Mouse (Mus musculus) embryonic fibroblast, embryonic 13.5 days (primary cell): ENCODE results near the gene Cnnm1. TPM values are rescaled to one million over a fixed set of nuclear protein-coding genes. Genes with fewer than 3 reads are reported as not detected.

Experiments
- H3K27ac ChIP-seq: 2 replicates; pipeline ENCODE4 v1.5.1; 2012; ENCODE audit warnings: low read length, control low read depth, inconsistent platforms; ENCODE audit not compliant: insufficient read depth
- H3K4me1 ChIP-seq: 2 replicates; pipeline ENCODE4 v1.6.1; 2011; ENCODE audit warnings: low read length; ENCODE audit not compliant: control insufficient read depth, insufficient read depth
- H3K4me3 ChIP-seq: 2 replicates; pipeline ENCODE4 v1.5.1; 2011; ENCODE audit warnings: mild to moderate bottlenecking, control low read depth, low read length; ENCODE audit not compliant: insufficient read depth
- CTCF ChIP-seq: IDR thresholded peaks from 2 replicates; pipeline ENCODE4 v1.5.1; 2011; ENCODE audit warnings: mild to moderate bottlenecking, control low read depth, low read length, moderate library complexity, borderline replicate concordance; ENCODE audit not compliant: insufficient read depth
- POLR2A ChIP-seq: IDR thresholded peaks from 2 replicates; pipeline ENCODE4 v1.6.1; 2011; ENCODE audit warnings: low read depth, mild to moderate bottlenecking, control low read depth, low read length, moderate library complexity
- polyA plus RNA-seq: library from polyadenylated mRNA; stranded (reverse); fragments of >200 nt; gene quantifications from 2 replicates; pipeline ENCODE4 v1.2.4, GENCODE M21; 2011; ENCODE audit warnings: low read depth; ENCODE audit not compliant: missing spikeins, insufficient read length

Cnnm1 gene
- polyA plus RNA-seq, 1 experiment, result not detected

DNA sequence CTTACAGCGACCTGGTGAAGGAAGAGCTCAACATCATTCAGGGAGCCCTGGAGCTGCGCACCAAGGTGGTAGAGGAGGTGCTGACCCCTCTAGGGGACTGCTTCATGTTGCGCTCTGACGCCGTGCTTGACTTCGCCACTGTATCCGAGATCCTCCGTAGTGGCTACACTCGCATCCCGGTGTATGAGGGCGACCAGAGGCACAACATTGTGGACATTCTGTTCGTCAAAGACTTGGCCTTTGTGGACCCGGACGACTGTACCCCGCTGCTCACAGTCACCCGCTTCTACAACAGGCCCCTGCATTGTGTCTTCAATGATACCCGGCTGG, 1.4 kb downstream of the Cnnm1 start:
- TF ChIP-seq POLR2A (no peak), CTCF (no peak)
- no peaks in the 10 kb centered on the region for H3K4me1 ChIP-seq
- H3K27ac ChIP-seq, result no peak overlapping the region
- no peak overlapping the region for H3K4me3 ChIP-seq

DNA sequence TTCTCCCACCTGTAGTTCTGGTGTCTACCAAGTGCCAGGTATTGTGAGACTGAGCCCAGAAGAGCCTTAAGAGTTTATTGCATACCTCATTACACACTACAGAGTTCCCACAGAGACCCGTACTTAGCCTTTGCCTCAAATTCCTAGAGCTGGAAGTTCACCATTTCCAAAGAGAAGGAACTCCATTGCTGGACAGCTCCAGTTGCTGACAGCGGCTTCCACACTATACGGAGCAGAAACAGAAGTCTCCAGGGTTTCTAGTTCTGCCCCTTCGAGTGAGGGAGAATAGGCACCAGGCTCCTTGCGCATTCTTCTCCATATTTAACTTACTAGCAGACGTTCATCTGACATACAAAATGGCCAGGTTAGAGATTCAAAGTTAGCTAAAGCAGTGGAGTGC, 2.0 kb downstream of the Cnnm1 start:
- Histone ChIP-seq H3K4me3 (no peak overlapping the region), H3K4me1 (no peaks in the 10 kb centered on the region), H3K27ac (no peak overlapping the region)
- no peak for TF ChIP-seq POLR2A
- TF ChIP-seq CTCF, result no peak

DNA sequence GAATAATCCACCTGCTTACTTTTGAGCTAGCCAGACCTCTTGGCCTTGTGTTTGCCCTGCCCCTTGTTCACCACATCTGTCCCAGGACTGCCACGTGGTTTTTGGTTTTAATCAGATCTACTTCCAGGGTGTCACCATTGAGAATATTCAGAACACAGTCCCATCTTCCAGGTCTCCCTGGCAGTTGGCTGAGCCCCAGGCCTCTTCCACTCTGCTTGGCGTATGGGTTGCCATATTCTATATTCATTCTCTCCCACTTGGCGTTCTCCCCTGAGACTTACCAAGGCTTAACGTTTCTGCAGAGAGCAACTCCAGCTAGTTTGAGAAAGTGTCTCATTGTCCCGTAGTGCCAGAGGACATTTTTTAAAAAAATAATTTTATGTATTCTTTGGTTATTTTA, 2.7 kb downstream of the Cnnm1 start:
- TF ChIP-seq POLR2A (no peak), CTCF (no peak)
- Histone ChIP-seq H3K4me1 (no peaks in the 10 kb centered on the region), H3K27ac (no peak overlapping the region), H3K4me3 (no peak overlapping the region)

DNA sequence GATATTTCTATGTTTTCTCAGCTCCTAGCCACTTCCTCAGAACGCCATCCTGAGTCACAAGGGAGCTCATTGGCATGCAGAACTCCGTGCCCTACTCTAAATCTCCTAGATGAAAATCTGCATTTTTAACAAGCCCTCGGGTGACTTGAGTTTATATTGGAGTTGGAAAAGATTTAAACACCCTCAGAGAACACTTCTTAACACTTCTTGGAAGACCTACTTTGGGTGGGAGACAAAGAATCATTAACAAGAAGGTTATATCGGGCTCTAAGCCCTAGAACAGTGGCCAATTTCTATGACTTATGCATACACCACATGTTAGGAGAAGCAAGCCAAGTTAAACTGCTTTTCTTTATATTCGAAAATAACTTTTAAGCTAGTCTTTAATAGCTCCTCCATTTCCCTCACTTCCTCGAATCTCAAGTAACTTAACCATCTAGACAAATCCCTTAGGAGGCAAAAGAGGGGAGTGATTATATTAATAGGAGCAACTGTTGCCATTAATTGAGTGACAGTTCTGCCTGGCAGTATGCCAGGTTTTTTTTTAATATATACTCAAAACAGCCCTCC, 4.5 kb downstream of the Cnnm1 start:
- Histone ChIP-seq H3K4me3 (no peak overlapping the region), H3K4me1 (no peaks in the 10 kb centered on the region), H3K27ac (no peak overlapping the region)
- no peak for TF ChIP-seq CTCF
- no peak for TF ChIP-seq POLR2A

DNA sequence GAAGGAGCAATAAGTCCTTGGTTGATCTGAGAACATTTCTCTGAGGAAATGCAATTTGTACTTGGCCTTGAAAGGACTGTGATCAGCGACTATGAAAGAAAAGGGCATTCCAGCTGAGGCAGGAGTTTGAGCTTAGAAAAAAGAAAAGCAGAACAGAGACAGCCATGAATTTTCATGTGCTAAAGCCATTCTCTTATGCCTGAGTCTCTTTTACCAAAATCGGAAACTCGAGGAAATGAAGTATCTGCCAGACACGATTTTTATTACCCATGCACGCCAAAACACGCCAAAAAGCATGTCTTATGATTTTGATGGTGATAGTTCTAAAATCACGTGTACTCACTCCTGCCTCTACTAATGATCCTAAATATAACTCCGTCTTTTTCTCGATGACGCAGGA, 11.3 kb downstream of the Cnnm1 start:
- no peaks in the 10 kb centered on the region for H3K4me1 ChIP-seq
- TF ChIP-seq POLR2A (no peak), CTCF (no peak)
- H3K27ac ChIP-seq, result no peak overlapping the region
- no peak overlapping the region for H3K4me3 ChIP-seq

DNA sequence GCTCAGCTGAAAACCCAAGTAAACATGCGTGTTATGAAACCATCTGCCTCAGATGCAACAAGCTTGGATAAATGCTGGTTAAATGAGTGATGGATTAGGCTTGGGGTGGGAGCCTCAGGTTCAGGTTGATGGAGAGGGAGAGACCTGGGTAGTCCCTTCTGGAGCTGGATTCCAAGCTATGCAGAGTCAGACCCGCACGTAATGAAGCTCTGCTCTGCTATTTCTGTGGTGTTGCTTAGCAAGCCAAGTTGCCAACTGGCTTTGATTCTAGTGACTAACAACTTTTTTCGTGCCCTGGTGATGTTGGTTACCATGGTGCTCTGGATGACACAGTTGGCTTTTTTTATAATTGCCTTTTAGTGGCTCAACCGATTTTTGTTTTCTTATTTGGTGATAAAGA, 11.9 kb downstream of the Cnnm1 start:
- Histone ChIP-seq H3K27ac (no peak overlapping the region), H3K4me3 (no peak overlapping the region), H3K4me1 (no peaks in the 10 kb centered on the region)
- TF ChIP-seq POLR2A (no peak), CTCF (no peak)

DNA sequence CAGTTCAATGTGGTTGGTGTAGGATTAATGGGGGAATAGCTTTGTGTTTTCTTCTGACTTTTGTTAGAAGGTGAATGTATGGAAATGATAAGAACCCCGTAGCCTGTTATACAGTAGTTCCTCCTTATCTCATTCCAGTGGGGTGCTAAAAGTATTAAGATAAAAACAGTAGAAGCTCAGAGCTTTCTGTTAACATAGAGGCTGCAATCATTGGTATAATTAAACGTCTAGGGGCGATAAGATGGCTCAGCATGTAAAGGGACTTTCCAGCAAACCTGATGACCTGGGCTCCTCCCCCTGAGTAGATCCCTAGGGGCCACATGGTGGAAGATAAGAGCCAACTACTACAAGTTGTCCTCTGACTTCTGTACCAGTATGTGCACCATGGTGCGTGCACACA, 12.8 kb downstream of the Cnnm1 start:
- Histone ChIP-seq H3K27ac (no peak overlapping the region), H3K4me1 (no peaks in the 10 kb centered on the region), H3K4me3 (no peak overlapping the region)
- TF ChIP-seq CTCF, result no peak

DNA sequence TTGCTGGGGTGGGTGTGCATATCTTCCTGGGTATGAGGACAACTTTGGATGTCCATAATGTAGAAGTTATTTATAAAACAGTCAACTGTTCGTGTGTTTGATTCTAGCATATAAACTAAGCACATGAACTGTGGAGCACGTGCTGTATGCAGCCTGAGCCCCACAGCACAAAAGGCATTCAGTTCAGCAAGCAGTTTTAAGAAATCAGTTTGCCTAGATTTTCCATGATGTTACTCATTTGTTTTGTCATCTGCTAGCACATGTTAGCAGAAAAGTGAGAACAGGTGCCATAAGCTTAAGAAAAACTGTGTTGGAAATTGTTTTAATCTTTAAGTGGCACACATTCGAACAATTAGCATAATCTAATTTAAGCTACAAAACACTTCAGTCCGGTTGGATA, 19.7 kb downstream of the Cnnm1 start:
- no peak for TF ChIP-seq CTCF
- TF ChIP-seq POLR2A, result no peak

DNA sequence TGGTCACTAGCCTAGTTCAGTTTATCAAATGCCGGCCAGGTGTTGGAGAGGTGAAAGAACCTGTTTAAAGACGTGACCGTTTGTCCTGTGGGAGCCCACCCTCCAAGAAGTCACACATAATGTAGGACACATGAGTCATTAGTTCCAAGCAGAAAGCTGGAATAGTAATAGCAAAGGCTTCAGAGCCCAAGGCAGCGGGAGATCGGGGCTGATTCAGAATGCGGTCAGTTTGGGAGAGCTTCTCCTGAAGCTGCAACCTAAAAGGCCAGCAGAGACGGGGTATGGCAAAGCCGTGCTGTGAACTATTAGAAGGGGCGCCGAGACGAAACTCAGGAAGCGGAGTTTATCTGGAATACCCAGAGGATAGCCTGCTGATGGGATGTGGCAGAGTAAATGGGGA, 20.2 kb downstream of the Cnnm1 start:
- H3K27ac ChIP-seq, result no peak overlapping the region
- H3K4me1 ChIP-seq, result no peaks in the 10 kb centered on the region
- TF ChIP-seq CTCF (no peak), POLR2A (no peak)
- no peak overlapping the region for H3K4me3 ChIP-seq

More for the DNA sequence above, 19.7 kb downstream of the Cnnm1 start:
- no peak overlapping the region for H3K4me3 ChIP-seq
- no peak overlapping the region for H3K27ac ChIP-seq
- no peaks in the 10 kb centered on the region for H3K4me1 ChIP-seq

DNA sequence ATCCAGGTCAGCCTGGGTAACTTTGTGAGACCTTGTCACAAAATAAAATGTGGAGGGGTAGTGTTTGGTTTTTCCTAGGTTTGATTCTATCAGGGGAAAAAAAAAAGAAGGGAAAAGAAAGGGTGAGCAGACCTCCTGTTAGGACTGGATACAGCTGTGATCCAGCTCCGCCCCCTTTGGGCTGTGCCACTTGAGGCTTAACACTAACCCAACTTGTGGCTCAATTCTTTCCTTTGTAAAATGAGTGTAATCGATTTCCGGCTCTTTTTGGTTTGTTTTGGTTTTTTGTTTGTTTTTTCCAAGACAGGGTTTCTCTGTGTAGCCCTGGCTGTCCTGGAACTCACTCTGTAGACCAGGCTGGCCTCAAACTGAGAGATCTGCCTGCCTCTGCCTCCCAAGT, 21.9 kb downstream of the Cnnm1 start:
- TF ChIP-seq CTCF, result no peak
- no peak for TF ChIP-seq POLR2A
- no peak overlapping the region for H3K27ac ChIP-seq
- no peaks in the 10 kb centered on the region for H3K4me1 ChIP-seq

More for the DNA sequence above, 21.9 kb downstream of the Cnnm1 start:
- H3K4me3 ChIP-seq, result no peak overlapping the region
